Mouse (Mus musculus) small intestine, adult 2 months (tissue): ENCODE measurements at regions not wholly inside any gene's neighbourhood (a gene's known extent, or its start where the extent isn't known, plus 50 kb on each side); places are given as distances from the start of the nearest gene placed in this dataset.

ENCODE experiments used
- CTCF ChIP-seq: fragments of 200-500 bp; IDR thresholded peaks from 2 replicates; pipeline ENCODE4 v1.5.1; 2012; ENCODE audit warnings: low read depth, mild to moderate bottlenecking, control low read depth, inconsistent platforms, low read length, moderate library complexity, mixed read lengths; ENCODE audit not compliant: insufficient replicate concordance, insufficient read length; ENCODE audit errors: extremely low read depth
- POLR2A ChIP-seq: fragments of 200-500 bp; IDR thresholded peaks from 2 replicates; pipeline ENCODE4 v1.6.1; 2012; ENCODE audit warnings: low read depth, mild to moderate bottlenecking, control low read depth, inconsistent platforms, low read length, moderate library complexity

DNA sequence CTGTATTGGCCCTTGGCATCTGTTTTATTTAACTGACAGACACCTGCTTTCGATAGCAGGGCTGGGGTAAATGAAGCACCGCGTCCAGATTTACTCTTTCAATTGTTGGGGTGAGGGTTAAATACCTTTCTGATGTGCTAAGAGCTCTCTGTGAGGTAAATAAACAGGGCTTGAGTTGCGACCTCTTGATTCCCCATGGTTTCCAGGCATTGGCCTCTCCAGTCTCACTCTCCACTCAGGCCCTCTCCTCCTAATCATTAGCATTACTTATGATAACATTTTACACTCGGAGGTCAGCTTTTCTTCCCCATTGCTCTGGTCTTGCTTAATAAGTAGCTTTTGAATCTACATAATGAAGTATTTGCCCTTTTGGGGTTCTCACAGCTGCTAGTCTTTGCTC, 88.9 kb upstream of the Med13l start:
- TF ChIP-seq POLR2A = no peak
- TF ChIP-seq CTCF = no peak
